Mouse (Mus musculus): ENCODE results near the gene Gstcd.

DNA sequence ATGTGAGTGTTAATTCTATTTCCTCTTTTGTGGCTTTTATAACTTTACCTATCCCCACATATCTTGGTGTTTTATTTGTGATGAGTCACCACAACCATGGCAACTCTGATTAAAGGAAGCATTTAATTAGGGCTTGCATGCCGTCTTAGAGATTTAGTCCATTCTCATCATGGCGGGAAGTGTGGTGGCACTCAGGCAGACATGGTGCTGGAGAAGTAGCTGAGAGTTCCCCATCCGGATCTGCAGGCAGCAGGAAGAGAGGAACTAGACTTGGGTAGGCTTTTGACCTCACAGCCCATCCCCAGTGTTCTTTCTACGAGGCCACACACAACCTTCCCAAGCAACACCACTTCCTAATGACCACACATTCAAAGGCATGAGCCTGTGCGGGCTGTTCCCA lies 125.6 kb downstream of the Gstcd start:
- TF ChIP-seq CTCF (IDR thresholded peaks at IDR 0.05; ENCODE audit: control insufficient read depth, insufficient read depth, insufficient read length) (no peak), MAX (IDR thresholded peaks at IDR 0.05) (no peak), USF1 (IDR thresholded peaks at IDR 0.05; ENCODE audit: low read depth) (no peak), CEBPB (IDR thresholded peaks at IDR 0.05; ENCODE audit: low read depth) (no peak)

All from C2C12 (cell line).